Mouse (Mus musculus): Measurements from ENCODE around the gene Asb6.

GRCm38 (mm10) chr2:30782312-30783290, 47.5 kb downstream of the Asb6 start:
- TF ChIP-seq CTCF (IDR thresholded peaks at IDR 0.05; ENCODE audit: control insufficient read depth, insufficient read depth, low read length) = no peak
- TF ChIP-seq POLR2A (IDR thresholded peaks at IDR 0.05; ENCODE audit: borderline replicate concordance, control insufficient read depth, low read depth, low read length) = no peak
